Mouse (Mus musculus) limb, embryonic 11.5 days (tissue): ENCODE results near the gene Desi1. TPM values are rescaled to one million over a fixed set of nuclear protein-coding genes. Genes with fewer than 3 reads are reported as not detected.

Experiments
- ATAC-seq: fragments of 200-750 bp; cut with Nextera tagmentation; 2 replicates; pipeline ENCODE4 v1.8.0; 2017; ENCODE audit warnings: low read depth; ENCODE audit not compliant: insufficient number of reproducible peaks, low FRiP score, low TSS enrichment
- DNase-seq: peaks from one replicate; pipeline ENCODE4 v3.0.0-alpha.2; 2015; ENCODE audit warnings: low spot score
- H3K27ac ChIP-seq: fragments of 300-500 bp; sonication (generic); replicated peaks from 2 replicates; pipeline ENCODE4 v1.5.1; 2014; ENCODE audit warnings: low read depth, mild to moderate bottlenecking, low read length
- H3K27me3 ChIP-seq: fragments of 300-500 bp; sonication (generic); 2 replicates; pipeline ENCODE4 v1.6.1; 2014; ENCODE audit warnings: mild to moderate bottlenecking, low read length, mixed read lengths; ENCODE audit not compliant: control insufficient read depth, insufficient read depth
- H3K36me3 ChIP-seq: fragments of 300-500 bp; sonication (generic); 2 replicates; pipeline ENCODE4 v1.6.1; 2014; ENCODE audit warnings: mild to moderate bottlenecking, low read length, moderate library complexity, mixed read lengths; ENCODE audit not compliant: control insufficient read depth, insufficient read depth
- H3K4me1 ChIP-seq: fragments of 300-500 bp; sonication (generic); 2 replicates; pipeline ENCODE4 v1.6.1; 2014; ENCODE audit warnings: low read length, mixed read lengths; ENCODE audit not compliant: control insufficient read depth, insufficient read depth
- H3K4me2 ChIP-seq: fragments of 300-500 bp; sonication (generic); 2 replicates; pipeline ENCODE4 v1.6.1; 2014; ENCODE audit warnings: low read depth, mild to moderate bottlenecking, moderate library complexity; ENCODE audit not compliant: severe bottlenecking
- H3K4me3 ChIP-seq: fragments of 300-500 bp; sonication (generic); 2 replicates; pipeline ENCODE4 v1.5.1; 2014; ENCODE audit warnings: low read depth, low read length
- H3K9ac ChIP-seq: fragments of 300-500 bp; sonication (generic); 2 replicates; pipeline ENCODE4 v1.6.1; 2014; ENCODE audit warnings: mild to moderate bottlenecking, low read length
- H3K9me3 ChIP-seq: fragments of 300-500 bp; sonication (generic); 2 replicates; pipeline ENCODE4 v1.6.1; 2016; ENCODE audit warnings: low read length; ENCODE audit not compliant: control insufficient read depth
- WGBS: fragments of 180-500 bp; shearing (Covaris S2); extraction: QIAGEN DNeasy Blood & Tissue Kit; methylation state at CpG from one replicate; pipeline ENCODE4 v1.1.7; 2014; 5-methylcytosine and 5-hydroxymethylcytosine counted together
- polyA plus RNA-seq: library from polyadenylated mRNA; unstranded; fragments of >200 nt; fragmentation: Nextera tagmentation; extraction: Ambion mirVana; gene quantifications from 2 replicates; pipeline ENCODE4 v1.2.1, GENCODE M21; 2014

Desi1 gene
- polyA plus RNA-seq, 1 experiment from 2014 or later: 34.4 TPM

DNA sequence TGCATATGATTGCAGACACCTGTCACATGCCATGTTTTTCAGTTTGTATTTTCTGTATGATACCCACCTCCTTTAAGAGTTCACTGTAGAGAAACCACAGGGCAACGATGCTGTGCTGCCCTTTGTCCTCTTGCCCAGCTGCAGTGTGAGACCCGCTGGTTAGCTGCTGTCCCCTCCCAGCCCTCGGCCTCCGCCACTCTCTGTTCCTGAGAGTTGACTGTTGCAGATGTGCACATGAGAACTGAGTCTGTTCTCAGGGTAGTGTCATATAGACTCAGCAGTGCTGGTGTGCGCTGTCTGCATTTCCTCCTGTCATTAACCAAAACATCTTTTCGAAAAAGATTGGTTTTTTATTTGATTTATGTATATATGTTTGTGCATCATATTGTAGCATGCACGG is 1.3 kb downstream of the Desi1 start:
- H3K27ac ChIP-seq: no peak overlapping the region
- H3K9me3 ChIP-seq: no peaks in the 10 kb centered on the region
- WGBS: 92% methylated on average over 7 of the region's 7 CpGs
- no peak overlapping the region for H3K9ac ChIP-seq
- H3K36me3 ChIP-seq: peaks cover 26% of the 10 kb centered on the region
- H3K4me2 ChIP-seq: no peak overlapping the region
- no peaks in the 10 kb centered on the region for H3K4me1 ChIP-seq
- ATAC-seq (no peak), DNase-seq (no peak)
- no peak overlapping the region for H3K4me3 ChIP-seq
- H3K27me3 ChIP-seq: no peaks in the 10 kb centered on the region

DNA sequence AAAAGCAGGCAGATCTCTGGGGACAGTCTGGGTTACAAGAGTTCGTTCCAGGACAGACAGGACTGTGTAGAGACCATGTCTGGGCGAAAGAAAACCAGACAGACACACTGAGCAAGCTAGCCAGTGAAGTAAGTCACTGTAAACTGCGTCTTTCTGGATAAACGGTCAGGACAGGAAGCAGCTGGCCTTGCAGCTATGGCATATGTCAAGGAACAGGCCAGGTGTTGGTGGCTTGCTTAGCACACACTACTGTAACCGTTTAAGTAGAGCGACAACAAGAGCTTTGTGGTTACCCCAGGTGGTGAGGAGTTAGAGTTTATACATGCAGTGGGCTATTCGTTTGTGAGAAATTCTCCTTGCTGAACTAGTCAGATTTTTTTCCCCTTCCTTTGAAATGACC is 5.9 kb downstream of the Desi1 start:
- no peak overlapping the region for H3K27ac ChIP-seq
- peaks cover 43% of the 10 kb centered on the region for H3K36me3 ChIP-seq
- H3K27me3 ChIP-seq: no peaks in the 10 kb centered on the region
- no peak overlapping the region for H3K9ac ChIP-seq
- no peak overlapping the region for H3K4me3 ChIP-seq
- WGBS: 88% methylated on average over 7 of the region's 7 CpGs
- ATAC-seq (no peak), DNase-seq (no peak)
- no peaks in the 10 kb centered on the region for H3K9me3 ChIP-seq
- no peak overlapping the region for H3K4me2 ChIP-seq
- no peaks in the 10 kb centered on the region for H3K4me1 ChIP-seq

DNA sequence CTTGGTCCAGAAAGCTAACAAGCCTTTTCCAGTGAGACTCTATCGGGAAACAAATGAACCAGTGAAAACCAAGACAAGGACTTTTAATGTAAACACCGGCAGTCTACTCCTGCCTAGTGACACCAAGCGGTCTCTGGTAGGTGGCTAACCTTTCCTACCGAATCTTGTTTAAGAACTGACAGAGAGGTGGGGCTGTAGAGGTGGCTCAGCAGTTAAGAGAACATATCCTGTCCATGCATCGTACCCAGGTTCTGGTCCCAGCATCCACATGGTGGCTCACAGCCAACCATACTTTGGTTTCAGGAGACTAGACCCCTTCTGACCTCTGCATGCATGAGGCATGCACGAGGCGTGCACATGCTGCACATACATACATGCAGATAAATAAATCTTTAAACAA is 6.4 kb downstream of the Desi1 start:
- peaks cover 43% of the 10 kb centered on the region for H3K36me3 ChIP-seq
- H3K4me3 ChIP-seq: no peak overlapping the region
- no peak overlapping the region for H3K4me2 ChIP-seq
- no peaks in the 10 kb centered on the region for H3K4me1 ChIP-seq
- H3K9me3 ChIP-seq: no peaks in the 10 kb centered on the region
- no peak overlapping the region for H3K27ac ChIP-seq
- ATAC-seq: no peak
- no peak for DNase-seq
- WGBS: 92% methylated on average over 7 of the region's 7 CpGs
- no peaks in the 10 kb centered on the region for H3K27me3 ChIP-seq
- no peak overlapping the region for H3K9ac ChIP-seq

DNA sequence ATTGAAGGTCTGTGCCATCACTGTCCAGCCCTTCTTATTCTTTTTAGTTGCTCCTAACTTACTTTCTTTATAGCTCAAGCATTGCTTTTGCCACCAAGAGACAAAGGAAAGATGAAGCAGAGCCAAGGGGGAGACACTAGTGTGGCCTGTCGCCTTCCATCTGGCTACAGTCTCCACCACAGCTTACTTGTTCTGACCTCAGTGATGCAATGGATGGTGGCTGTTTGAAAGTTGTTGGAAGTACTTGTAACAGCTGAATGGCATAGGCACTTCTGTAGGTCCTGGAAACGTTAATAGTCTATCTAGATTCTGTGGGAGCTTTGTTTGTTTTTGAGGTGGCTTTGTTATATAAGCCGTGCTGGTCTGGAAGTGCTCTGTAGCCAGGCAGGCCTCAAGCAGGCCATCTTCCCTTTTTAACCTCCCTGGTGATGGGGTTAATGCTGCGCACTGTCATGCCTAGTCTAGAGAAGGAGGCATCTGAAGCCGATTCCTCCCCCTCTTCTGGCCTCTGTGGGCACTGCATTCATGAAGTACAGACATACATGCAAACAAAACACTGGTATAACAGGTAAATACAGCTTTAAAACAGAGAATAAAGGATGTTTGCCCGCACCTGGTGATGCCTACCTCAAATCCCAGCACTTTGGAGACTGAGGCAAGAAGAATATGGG is 9.6 kb downstream of the Desi1 start:
- no peak overlapping the region for H3K9ac ChIP-seq
- DNase-seq (no peak), ATAC-seq (no peak)
- no peaks in the 10 kb centered on the region for H3K9me3 ChIP-seq
- no peak overlapping the region for H3K4me2 ChIP-seq
- H3K27ac ChIP-seq: no peak overlapping the region
- peaks cover 32% of the 10 kb centered on the region for H3K36me3 ChIP-seq
- H3K4me1 ChIP-seq: no peaks in the 10 kb centered on the region
- H3K27me3 ChIP-seq: no peaks in the 10 kb centered on the region
- no peak overlapping the region for H3K4me3 ChIP-seq
- 93% methylated on average over 6 of the region's 6 CpGs for WGBS

DNA sequence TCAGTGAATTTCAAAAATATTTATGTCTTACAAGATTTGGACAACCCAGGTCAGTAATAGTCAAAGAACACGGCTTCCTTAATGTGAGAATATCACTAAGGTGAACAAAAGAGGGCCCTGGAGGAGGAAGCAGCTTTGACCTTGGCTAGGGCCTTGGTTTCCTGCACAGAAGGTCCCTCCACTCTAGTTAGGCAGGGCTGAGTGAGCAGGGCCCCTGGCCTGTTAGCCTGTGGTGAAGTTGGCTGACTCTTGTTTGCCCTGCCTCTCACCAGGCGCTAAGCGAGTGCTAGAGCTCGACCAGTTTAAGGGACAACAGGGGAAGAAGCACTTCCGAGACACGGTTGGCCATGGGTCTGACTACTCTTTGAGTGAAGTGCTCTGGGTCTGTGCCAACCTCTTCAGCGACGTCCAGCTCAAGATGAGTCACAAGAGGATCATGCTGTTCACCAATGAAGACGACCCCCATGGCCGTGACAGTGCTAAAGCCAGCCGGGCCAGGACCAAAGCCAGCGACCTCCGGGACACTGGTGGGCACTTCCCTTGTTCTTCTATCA is 11.1 kb downstream of the Desi1 start:
- no peak for ATAC-seq
- no peak overlapping the region for H3K9ac ChIP-seq
- 89% methylated on average over 13 of the region's 13 CpGs for WGBS

DNA sequence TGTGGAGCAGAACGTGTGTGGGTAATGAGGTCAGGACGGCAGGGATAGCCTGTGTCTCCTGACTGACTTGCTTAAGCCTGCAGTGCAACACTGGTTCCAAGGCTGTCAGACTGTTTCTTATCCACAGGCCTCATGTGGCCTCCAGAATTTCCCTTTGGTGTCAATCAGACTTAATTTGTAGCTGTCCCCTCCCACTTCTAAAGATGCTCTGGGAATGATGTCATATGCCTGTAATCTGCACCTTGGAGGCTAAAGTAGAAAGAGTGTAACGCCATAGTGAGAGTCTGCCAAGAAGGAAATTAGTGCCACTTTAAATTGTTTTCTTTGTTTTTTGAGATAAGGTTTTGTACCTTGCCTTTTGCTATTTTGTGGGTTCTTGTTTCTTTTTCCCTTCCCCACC is 14.4 kb downstream of the Desi1 start:
- 0 out of 2 replicates have a peak, but pooled peaks cover 3% of the 10 kb centered on the region for H3K4me1 ChIP-seq
- H3K9me3 ChIP-seq: no peaks in the 10 kb centered on the region
- no peak overlapping the region for H3K4me3 ChIP-seq
- no peak for ATAC-seq
- H3K36me3 ChIP-seq: peaks cover 10% of the 10 kb centered on the region; the same call in 1 of the 2 replicates
- H3K9ac ChIP-seq: no peak overlapping the region
- H3K4me2 ChIP-seq: no peak overlapping the region
- no peaks in the 10 kb centered on the region for H3K27me3 ChIP-seq
- H3K27ac ChIP-seq: no peak overlapping the region
- DNase-seq: no peak
- 88% methylated on average over 3 of the region's 3 CpGs for WGBS

More for the DNA sequence above, 11.1 kb downstream of the Desi1 start:
- Histone ChIP-seq H3K27me3 (no peaks in the 10 kb centered on the region), H3K27ac (no peak overlapping the region), H3K4me3 (no peak overlapping the region), H3K36me3 (peaks cover 28% of the 10 kb centered on the region), H3K4me1 (0 out of 2 replicates have a peak, but pooled peaks cover under 1% of the 10 kb centered on the region), H3K4me2 (no peak overlapping the region), H3K9me3 (no peaks in the 10 kb centered on the region)
- DNase-seq: no peak

DNA sequence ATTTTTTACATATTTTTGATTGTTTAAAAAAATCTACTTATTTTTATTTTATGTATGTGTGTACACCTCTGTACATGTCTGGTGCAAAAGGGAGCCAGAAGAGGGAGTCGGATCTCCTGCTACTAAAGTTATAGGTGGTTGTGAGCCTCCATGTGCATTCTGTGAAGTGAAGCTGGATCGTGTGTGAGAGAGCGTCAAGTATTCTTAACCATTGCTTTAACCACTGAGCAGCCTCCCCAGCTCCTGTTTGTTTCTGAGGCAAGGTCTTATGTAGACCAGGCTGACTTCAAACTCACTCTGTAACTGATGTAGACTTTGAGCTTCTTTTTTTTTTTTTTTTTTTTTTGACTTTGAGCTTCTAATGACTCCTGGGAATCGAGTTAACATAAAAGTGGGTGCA is 16.2 kb downstream of the Desi1 start:
- Histone ChIP-seq H3K4me2 (no peak overlapping the region), H3K4me3 (no peak overlapping the region)

DNA sequence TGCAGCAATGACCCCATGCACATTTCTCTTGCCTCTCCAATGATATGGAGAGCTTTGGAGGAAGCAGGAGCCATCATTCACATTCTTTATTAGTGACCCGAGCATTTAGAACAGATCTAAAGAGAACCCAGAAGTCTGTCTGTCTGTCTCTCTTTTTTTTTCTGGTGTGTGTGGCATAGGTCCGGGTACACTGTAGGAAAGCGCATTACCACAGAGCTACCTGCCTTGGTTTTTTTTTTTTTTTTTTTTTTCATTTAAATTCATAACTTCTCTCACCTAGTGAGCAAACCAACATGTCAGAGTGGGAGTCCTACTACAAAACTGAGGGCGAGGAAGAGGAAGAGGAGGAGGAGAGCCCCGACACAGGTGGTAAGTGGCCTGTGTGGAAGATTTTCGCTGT is 16.8 kb downstream of the Desi1 start:
- ATAC-seq (no peak; the same call in 1 of the 2 replicates), DNase-seq (no peak)
- Histone ChIP-seq H3K36me3 (0 out of 2 replicates have a peak, but pooled peaks cover 3% of the 10 kb centered on the region), H3K9me3 (no peaks in the 10 kb centered on the region), H3K4me1 (0 out of 2 replicates have a peak, but pooled peaks cover 3% of the 10 kb centered on the region), H3K4me2 (peak overlapping the region; percentile 87), H3K27ac (no peak overlapping the region), H3K4me3 (peak overlapping the region; percentile 90), H3K9ac (peak overlapping the region; percentile 74), H3K27me3 (no peaks in the 10 kb centered on the region)
- 25% methylated on average over 6 of the region's 6 CpGs for WGBS

More for the DNA sequence above, 16.2 kb downstream of the Desi1 start:
- peaks cover 3% of the 10 kb centered on the region; the same call in 1 of the 2 replicates for H3K36me3 ChIP-seq
- H3K9ac ChIP-seq: no peak overlapping the region
- 77% methylated on average over 4 of the region's 4 CpGs for WGBS
- no peak for DNase-seq
- H3K27me3 ChIP-seq: no peaks in the 10 kb centered on the region
- 0 out of 2 replicates have a peak, but pooled peaks cover 3% of the 10 kb centered on the region for H3K4me1 ChIP-seq
- H3K9me3 ChIP-seq: no peaks in the 10 kb centered on the region
- ATAC-seq: no peak
- H3K27ac ChIP-seq: no peak overlapping the region
